ENCODE assay signal across 9 mouse cellular contexts in the genomic region with DNA sequence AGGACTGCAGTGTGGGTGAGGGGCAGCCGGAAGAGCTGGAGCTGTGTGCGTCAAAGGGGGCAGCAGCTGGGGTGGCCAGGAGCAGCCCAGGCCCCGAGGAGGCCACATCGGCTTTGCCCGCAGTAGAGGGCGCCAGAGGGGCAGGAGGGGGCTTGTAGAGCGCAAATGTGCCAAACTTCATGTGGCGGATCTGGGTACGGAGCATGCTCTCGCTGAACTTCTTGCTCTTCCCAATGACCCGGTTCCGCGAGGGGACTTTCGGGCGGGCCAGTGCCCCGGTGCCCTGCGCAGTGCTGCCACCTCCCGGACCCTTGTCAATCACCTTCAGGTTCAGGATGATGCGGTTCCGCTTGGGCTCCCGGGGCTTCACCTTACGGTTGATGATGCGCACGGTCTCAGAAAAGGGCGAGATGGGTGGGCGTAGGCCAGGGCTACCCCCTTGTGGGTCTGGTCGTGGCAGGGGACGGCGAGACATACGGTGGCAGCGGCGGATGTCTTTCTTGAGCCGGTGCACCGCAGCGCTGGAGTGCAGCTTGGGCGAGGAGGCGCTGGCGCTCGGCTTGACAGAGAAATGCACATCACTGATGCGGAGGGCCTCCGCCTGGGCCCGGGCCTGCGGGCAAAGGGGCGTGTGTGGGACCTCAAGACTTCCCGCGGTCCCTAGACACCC. TPM values are rescaled to one million over a fixed set of nuclear protein-coding genes. Genes with fewer than 3 reads are reported as not detected.
A peak's percentile ranks its signal among the peaks of the same experiment; 100 is the strongest.
DNase-seq lines count a peak whose midpoint lies in the region; ATAC-seq and TF ChIP-seq lines count a peak whose summit lies in the region.
"Had no signal": no experiment of that assay in that cellular context is flagged by ENCODE, and none has a peak within 500 bp of the region (broad histone marks: within the 10 kb centered on the region; RNA-seq: fewer than 3 reads in every experiment).

No protein-coding gene starts in this region.

- 58% methylated on average over 46 of the region's 46 CpGs for WGBS in kidney, embryonic 15.5 days
- 69% methylated on average over 46 of the region's 46 CpGs for WGBS in liver, embryonic 14.5 days (ENCODE audit: insufficient replicate concordance)

- H3K27me3 ChIP-seq in kidney, embryonic 15.5 days: no peaks in the 10 kb centered on the region
- H3K27me3 ChIP-seq in E14TG2a.4 (ENCODE audit: insufficient read depth, low read length): no peaks in the 10 kb centered on the region
- no peaks in the 10 kb centered on the region for H3K27me3 ChIP-seq in liver, embryonic 14.5 days (ENCODE audit: control insufficient read depth, insufficient read depth, low read length)

- peak overlapping the region; percentile 49; the same call in 1 of the 2 replicates for H3K27ac ChIP-seq in kidney, embryonic 15.5 days
- H3K27ac ChIP-seq in liver, embryonic 14.5 days: no peak overlapping the region

- no peak overlapping the region for H3K9ac ChIP-seq in kidney, embryonic 15.5 days
- no peak overlapping the region for H3K9ac ChIP-seq in liver, embryonic 14.5 days (replicated peaks)

- H3K4me1 ChIP-seq in kidney, embryonic 15.5 days: peaks cover 83% of the 10 kb centered on the region
- peaks cover 91% of the 10 kb centered on the region for H3K4me1 ChIP-seq in E14TG2a.4 (replicated peaks; ENCODE audit: low read depth, low read length)
- H3K4me1 ChIP-seq in liver, embryonic 14.5 days (replicated peaks; ENCODE audit: control insufficient read depth in 2 of 2, insufficient read depth in 2 of 2, low read length in 1 of 2): peaks cover 0 to 9% of the 10 kb centered on the region in 2 experiments; a peak in 2 of 4 replicates

- peak overlapping the region; percentile 51 for H3K4me2 ChIP-seq in kidney, embryonic 15.5 days
- H3K4me2 ChIP-seq in liver, embryonic 14.5 days (ENCODE audit: low read depth): no peak overlapping the region

- TF ChIP-seq CTCF in E14TG2a.4 (conservative IDR thresholded peaks at IDR 0.05; ENCODE audit: low read length): peak; percentile 35
- peak; percentile 53 for TF ChIP-seq CTCF in liver, embryonic 14.5 days (IDR thresholded peaks at IDR 0.05; ENCODE audit: low read depth)

- no peaks in the 10 kb centered on the region for H3K9me3 ChIP-seq in kidney, embryonic 15.5 days (replicated peaks)
- no peaks in the 10 kb centered on the region for H3K9me3 ChIP-seq in E14TG2a.4 (ENCODE audit: low read length)
- H3K9me3 ChIP-seq in liver, embryonic 14.5 days (ENCODE audit: control insufficient read depth, low read length): no peaks in the 10 kb centered on the region

- peak overlapping the region; percentile 24 for H3K4me3 ChIP-seq in kidney, embryonic 15.5 days (replicated peaks)
- H3K4me3 ChIP-seq in E14TG2a.4 (replicated peaks; ENCODE audit: low read length): peak overlapping the region; percentile 69
- H3K4me3 ChIP-seq in liver, embryonic 14.5 days (ENCODE audit: insufficient read depth in 1 of 2, low read depth in 2 of 2, low read length in 2 of 2): no peak overlapping the region

- ATAC-seq in kidney, embryonic 15.5 days (replicated peaks; ENCODE audit: low FRiP score): no peak
- ATAC-seq in liver, embryonic 14.5 days (ENCODE audit: insufficient read depth): no peak
- no peak for ATAC-seq in granulocyte monocyte progenitor cell, adult 5-6 weeks (replicated peaks; ENCODE audit: poor library complexity, severe bottlenecking)

- H3K36me3 ChIP-seq in kidney, embryonic 15.5 days: peaks cover 42% of the 10 kb centered on the region
- peaks cover 87% of the 10 kb centered on the region for H3K36me3 ChIP-seq in E14TG2a.4 (ENCODE audit: insufficient read depth, low read length)
- no peaks in the 10 kb centered on the region for H3K36me3 ChIP-seq in liver, embryonic 14.5 days (replicated peaks; ENCODE audit: control insufficient read depth, insufficient read depth, low read depth)

- no peak for TF ChIP-seq EP300 in liver, embryonic 14.5 days (IDR thresholded peaks at IDR 0.05; ENCODE audit: low read depth)

- no peak for DNase-seq in kidney, adult 9 months
- peak; percentile 69 for DNase-seq in brain, adult 2 months (ENCODE audit: low read depth, low spot score)
- peak; percentile 72 for DNase-seq in heart, postnatal 4 days
- DNase-seq in liver, embryonic 14.5 days (ENCODE audit: low read depth in 3 of 3, low spot score in 3 of 3): no peak
- DNase-seq in thymus, postnatal 36 days: peak; percentile 33 to 46

RNA-seq across cellular contexts. Expression of gene Npcd, which starts 5.5 kb away (rescaled TPM):
- not detected in 2 replicates for polyA plus RNA-seq in kidney, embryonic 15.5 days (2015; fragmentation: Nextera tagmentation; extraction: Ambion mirVana)
- total RNA-seq in heart, postnatal 4 days (2021): 1 to 10 TPM; 1.3 to 1.5 TPM
- not detected in 2 replicates for polyA plus RNA-seq in liver, embryonic 14.5 days (2012; rRNA removed)
- polyA plus RNA-seq in liver, embryonic 14.5 days (2014; fragmentation: Nextera tagmentation; extraction: Ambion mirVana): 0.08 TPM in 1 of 2 replicates, not detected in the other
- not detected in 2 replicates for total RNA-seq in granulocyte monocyte progenitor cell, adult 5-6 weeks (2014; fragmentation: Nextera tagmentation)
- not detected in 2 replicates for total RNA-seq in granulocyte monocyte progenitor cell, adult 5-6 weeks (2017)
- total RNA-seq: hematopoietic stem cell, adult 5-6 weeks had no signal

RNA-seq across cellular contexts. Expression of gene Cbx6, which starts 6.0 kb away (rescaled TPM):
- 45.5 and 50.4 TPM in 2 replicates for polyA plus RNA-seq in kidney, embryonic 15.5 days (2015; fragmentation: Nextera tagmentation; extraction: Ambion mirVana)
- total RNA-seq in heart, postnatal 4 days (2021): 10 to 100 TPM; 53.1 to 57.5 TPM
- 7.2 and 7.7 TPM in 2 replicates for polyA plus RNA-seq in liver, embryonic 14.5 days (2012; rRNA removed)
- polyA plus RNA-seq in liver, embryonic 14.5 days (2014; fragmentation: Nextera tagmentation; extraction: Ambion mirVana): 2.9 and 3.7 TPM in 2 replicates
- total RNA-seq in granulocyte monocyte progenitor cell, adult 5-6 weeks (2014; fragmentation: Nextera tagmentation): 10.6 and 13.5 TPM in 2 replicates
- 10.8 and 11.6 TPM in 2 replicates for total RNA-seq in granulocyte monocyte progenitor cell, adult 5-6 weeks (2017)

RNA-seq across cellular contexts. Expression of gene Nptxr, which starts 23.9 kb away (rescaled TPM):
- 2.0 and 2.4 TPM in 2 replicates for polyA plus RNA-seq in kidney, embryonic 15.5 days (2015; fragmentation: Nextera tagmentation; extraction: Ambion mirVana)
- 1 to 10 TPM; 5.8 to 6.0 TPM for total RNA-seq in heart, postnatal 4 days (2021)
- 0.09 and 0.13 TPM in 2 replicates for polyA plus RNA-seq in liver, embryonic 14.5 days (2012; rRNA removed)
- polyA plus RNA-seq in liver, embryonic 14.5 days (2014; fragmentation: Nextera tagmentation; extraction: Ambion mirVana): 0.11 TPM in 1 of 2 replicates, not detected in the other
- 0.52 and 0.85 TPM in 2 replicates for total RNA-seq in granulocyte monocyte progenitor cell, adult 5-6 weeks (2014; fragmentation: Nextera tagmentation)
- total RNA-seq in granulocyte monocyte progenitor cell, adult 5-6 weeks (2017): 0.04 and 0.31 TPM in 2 replicates

RNA-seq across cellular contexts. Expression of gene Dnal4, which starts 50.9 kb away (rescaled TPM):
- 58.3 and 67.4 TPM in 2 replicates for polyA plus RNA-seq in kidney, embryonic 15.5 days (2015; fragmentation: Nextera tagmentation; extraction: Ambion mirVana)
- 10 to 100 TPM; 22.3 to 25.1 TPM for total RNA-seq in heart, postnatal 4 days (2021)
- 5.5 TPM in 2 replicates for polyA plus RNA-seq in liver, embryonic 14.5 days (2012; rRNA removed)
- polyA plus RNA-seq in liver, embryonic 14.5 days (2014; fragmentation: Nextera tagmentation; extraction: Ambion mirVana): 6.3 and 6.8 TPM in 2 replicates
- 9.5 and 27.7 TPM in 2 replicates for total RNA-seq in granulocyte monocyte progenitor cell, adult 5-6 weeks (2014; fragmentation: Nextera tagmentation)
- 11.6 and 13.5 TPM in 2 replicates for total RNA-seq in granulocyte monocyte progenitor cell, adult 5-6 weeks (2017)

Comparison
In these comparisons a context has a peak if more than half of its experiments do, and no peak if none do; other contexts are left out.
1. H3K4me3 ChIP-seq: peak in kidney, embryonic 15.5 days (single experiment) and E14TG2a.4 (single experiment); none in liver, embryonic 14.5 days (0 of 2).
2. DNase-seq: peak in brain, adult 2 months (single experiment), heart, postnatal 4 days (single experiment) and thymus, postnatal 36 days (2 of 2); none in kidney, adult 9 months (single experiment) and liver, embryonic 14.5 days (0 of 3).